Mouse (Mus musculus) liver, adult 2 months (tissue): Measurements from ENCODE around the gene Sipa1l3.

Source experiments
- CTCF ChIP-seq: fragments of 200-500 bp; IDR thresholded peaks from 2 replicates; pipeline ENCODE4 v1.5.1; 2011; ENCODE audit warnings: low read depth, low read length, control low read depth
- POLR2A ChIP-seq: fragments of 200-500 bp; IDR thresholded peaks from 2 replicates; pipeline ENCODE4 v1.6.1; 2011; ENCODE audit warnings: low read length, control low read depth; ENCODE audit not compliant: insufficient read depth; ENCODE audit errors: extremely low read depth

GRCm38 (mm10) chr7:29279261-29279660 is 239.2 kb downstream of the Sipa1l3 start:
- TF ChIP-seq CTCF = no peak
- no peak for TF ChIP-seq POLR2A
